Mouse (Mus musculus): ENCODE measurements around the gene Ctns.

Ctns gene

GRCm38 (mm10) chr11:73193047-73193446 is 5.8 kb downstream of the Ctns start:
- no peak for DNase-seq (ENCODE audit: low spot score in 2 of 2)

DNA sequence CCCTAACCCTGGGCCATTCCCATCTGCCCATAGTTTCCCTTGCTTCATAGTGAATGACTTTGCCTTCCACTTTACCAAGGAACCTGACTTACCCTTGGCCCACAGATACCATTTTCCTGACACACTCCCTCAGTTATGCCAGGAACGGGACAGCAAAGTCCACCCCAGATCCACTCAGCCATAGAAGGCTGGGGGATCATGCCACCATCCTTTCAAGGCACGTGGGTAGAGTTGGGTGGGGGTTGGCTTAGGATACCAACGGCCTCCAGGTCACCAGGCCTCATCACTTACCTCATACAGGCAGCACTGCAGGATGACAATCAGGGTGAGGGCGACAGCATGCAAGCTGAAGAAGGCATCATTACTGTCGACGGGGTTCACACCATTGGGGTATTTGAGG is 11.6 kb downstream of the Ctns start:
- DNase-seq (ENCODE audit: low spot score in 2 of 2) = no peak

DNA sequence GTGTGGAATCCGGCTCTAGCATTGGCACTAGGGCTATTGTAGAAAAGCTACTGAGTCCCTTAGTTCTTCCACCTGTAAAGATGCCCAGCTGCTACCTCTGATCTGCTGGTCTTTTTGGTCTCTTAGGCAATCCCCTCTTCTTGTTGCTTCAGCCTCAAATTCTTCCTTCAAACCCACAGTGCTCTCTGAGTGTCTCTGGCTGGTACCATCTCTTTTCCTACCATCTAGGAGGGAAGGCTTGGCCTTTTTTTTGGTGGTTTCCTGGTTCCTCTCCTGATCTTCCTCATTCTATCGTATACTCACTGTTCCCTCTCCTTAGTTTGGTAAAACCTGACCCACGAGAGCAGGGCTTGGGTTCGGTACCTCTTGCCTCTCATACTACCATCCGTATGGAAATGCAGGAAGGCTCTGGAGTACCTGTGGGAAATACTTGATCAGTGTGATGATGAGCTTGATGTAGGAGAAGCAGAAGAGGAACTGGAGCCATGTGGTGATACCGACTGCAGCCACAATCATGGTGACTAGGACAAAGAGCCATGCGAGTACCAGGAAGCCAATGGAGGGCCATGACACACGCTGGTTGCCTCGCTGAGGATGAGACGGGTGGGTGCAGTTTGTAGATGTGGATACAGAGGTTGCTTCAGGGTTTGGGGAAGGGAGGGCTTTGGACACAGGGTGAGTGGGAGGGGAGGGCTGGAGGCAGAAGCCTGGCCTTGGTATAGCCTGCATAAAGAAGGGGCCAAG is 12.8 kb downstream of the Ctns start:
- DNase-seq (ENCODE audit: low spot score in 2 of 2) = no peak

DNA sequence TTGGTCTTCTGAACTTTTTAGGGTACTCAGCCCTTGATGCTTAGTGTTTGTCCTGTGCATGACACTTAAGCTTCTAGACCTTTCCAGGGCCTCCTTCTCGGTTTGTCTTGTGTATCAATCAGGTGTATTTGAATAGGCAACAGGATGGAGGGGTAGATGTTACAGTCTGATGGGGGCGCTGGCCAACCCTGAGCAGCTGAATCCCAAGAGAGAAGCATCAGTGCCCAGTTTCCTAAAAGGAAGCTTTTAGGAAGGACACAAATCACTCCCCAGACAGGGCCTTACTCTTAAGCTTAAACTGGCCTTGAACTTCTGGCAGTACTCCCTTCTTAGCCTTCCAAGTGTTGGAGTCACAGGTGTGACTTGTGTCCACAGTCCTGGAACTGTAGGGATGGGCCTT is 20.9 kb downstream of the Ctns start:
- no peak for DNase-seq (ENCODE audit: low spot score in 2 of 2)

GRCm38 (mm10) chr11:73177509-73177875 is 21.4 kb downstream of the Ctns start:
- DNase-seq (ENCODE audit: low spot score in 2 of 2) = peak in 1 of 2 experiments; percentile 11

- peak; percentile 94 to 96 for DNase-seq (ENCODE audit: low spot score in 2 of 2)
These were observed 22.0 kb downstream of the Ctns start, which contains the start of the genes Emc6 and Tax1bp3 for GRCm38 (mm10) chr11:73176608-73177508. Emc6 (minus strand) TSS chr11:73177037. Tax1bp3 (plus strand) TSS chr11:73177083.

DNA sequence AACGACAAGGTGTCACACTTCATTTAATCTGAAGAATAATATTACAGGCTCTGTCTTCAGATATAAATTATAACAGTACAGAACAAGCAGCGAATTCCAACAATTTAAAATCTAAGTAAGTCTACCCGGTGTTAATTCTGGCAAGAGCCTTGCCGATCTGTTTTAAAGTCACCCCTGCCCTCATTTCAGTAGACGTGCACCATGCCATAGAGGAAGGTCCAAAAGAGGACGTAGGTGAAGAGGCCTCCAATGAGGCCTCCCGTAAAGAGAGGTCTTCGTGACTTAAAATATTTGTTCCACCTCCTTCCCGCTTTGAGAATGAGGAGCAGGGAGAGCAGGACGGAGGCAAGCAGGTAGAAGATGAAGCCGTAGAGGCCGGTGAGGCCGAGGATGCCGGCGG is 22.7 kb downstream of the Ctns start:
- no peak for DNase-seq (ENCODE audit: low spot score in 2 of 2)

- peak in 1 of 2 experiments; percentile 15 for DNase-seq (ENCODE audit: low spot score in 2 of 2)
These were observed 23.2 kb downstream of the Ctns start for GRCm38 (mm10) chr11:73175612-73176011.

DNA sequence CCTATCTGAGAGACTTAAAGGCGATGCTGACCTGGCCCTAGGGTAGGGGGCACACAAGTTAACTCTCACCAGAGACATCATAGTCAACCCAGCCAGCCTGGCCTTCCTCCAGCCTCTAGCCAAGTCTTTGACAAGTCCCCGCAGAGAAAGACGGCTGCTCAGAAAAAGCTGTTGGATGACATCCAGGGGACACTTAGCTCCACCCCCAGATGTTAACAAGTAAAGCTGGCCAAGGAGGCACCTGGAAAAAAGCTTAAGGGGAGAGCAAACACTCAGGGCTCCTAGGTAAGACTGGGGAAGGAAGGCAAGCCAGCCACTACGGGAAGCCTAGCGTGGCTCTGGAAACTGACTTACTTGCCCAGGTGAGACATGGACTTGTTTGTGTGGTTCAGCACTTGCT is 26.7 kb downstream of the Ctns start:
- DNase-seq (ENCODE audit: low spot score in 2 of 2) = no peak

DNA sequence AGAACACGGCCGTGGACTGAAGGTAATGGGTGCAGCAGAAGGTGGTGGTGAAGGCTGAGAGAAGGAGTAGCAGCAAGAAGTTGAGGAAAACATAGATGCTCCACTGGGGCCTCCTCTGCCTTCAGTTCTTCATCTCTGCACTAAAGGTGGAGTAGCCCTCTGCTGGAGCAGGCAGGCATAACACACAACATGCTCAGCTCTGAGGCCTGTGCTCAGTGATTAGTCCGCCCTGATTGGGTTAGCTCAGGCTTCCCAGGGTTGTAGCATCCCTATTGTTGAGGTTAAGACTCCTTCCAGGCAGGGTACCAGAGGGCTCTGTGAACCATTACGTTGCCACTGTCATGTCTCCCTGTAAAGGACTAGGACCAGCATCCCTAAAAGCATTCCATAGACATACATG is 29.6 kb downstream of the Ctns start:
- peak; percentile 26 to 52 for DNase-seq (ENCODE audit: low spot score in 2 of 2)

GRCm38 (mm10) chr11:73168576-73168975 is 30.3 kb downstream of the Ctns start:
- no peak for DNase-seq (ENCODE audit: low spot score in 2 of 2)

- DNase-seq (ENCODE audit: low spot score in 2 of 2) = no peak
These were observed 30.8 kb downstream of the Ctns start for GRCm38 (mm10) chr11:73168071-73168470.

DNA sequence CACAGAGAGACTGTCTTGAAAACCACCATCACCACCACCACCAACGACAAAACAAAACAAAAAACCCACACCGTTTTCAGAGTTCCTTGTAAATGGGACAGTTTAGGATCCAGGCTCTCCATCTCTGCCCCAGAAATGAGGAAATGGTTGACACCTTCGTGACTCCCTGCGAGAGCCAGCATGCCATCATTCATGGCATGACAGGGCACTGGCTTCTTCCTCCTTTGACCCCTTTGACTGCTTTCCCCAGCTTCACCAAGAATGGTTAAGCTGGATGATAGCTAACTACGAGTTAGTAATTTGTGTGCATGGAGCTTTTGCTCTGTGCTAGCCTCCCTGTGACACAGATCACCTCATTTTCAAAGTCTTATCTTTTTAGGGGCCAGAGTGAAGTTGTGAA is 36.6 kb downstream of the Ctns start:
- DNase-seq (ENCODE audit: low spot score in 2 of 2) = no peak

GRCm38 (mm10) chr11:73161616-73162015 is 37.2 kb downstream of the Ctns start:
- DNase-seq (ENCODE audit: low spot score in 2 of 2) = no peak

- DNase-seq (ENCODE audit: low spot score in 2 of 2) = no peak
These were observed 38.0 kb downstream of the Ctns start for GRCm38 (mm10) chr11:73160811-73161200.

- no peak for DNase-seq (ENCODE audit: low spot score in 2 of 2)
These were observed 38.7 kb downstream of the Ctns start, which contains the start of gene P2rx5 for GRCm38 (mm10) chr11:73159957-73160810. P2rx5 (plus strand) TSS chr11:73160421.

- no peak for DNase-seq (ENCODE audit: low spot score in 2 of 2)
These were observed 43.8 kb downstream of the Ctns start for GRCm38 (mm10) chr11:73155071-73155470.

- DNase-seq (ENCODE audit: low spot score in 2 of 2) = no peak
These were observed 50.6 kb downstream of the Ctns start for GRCm38 (mm10) chr11:73148209-73148608.

- DNase-seq (ENCODE audit: low spot score in 2 of 2) = no peak
These were observed 51.9 kb downstream of the Ctns start for GRCm38 (mm10) chr11:73146975-73147365.

DNA sequence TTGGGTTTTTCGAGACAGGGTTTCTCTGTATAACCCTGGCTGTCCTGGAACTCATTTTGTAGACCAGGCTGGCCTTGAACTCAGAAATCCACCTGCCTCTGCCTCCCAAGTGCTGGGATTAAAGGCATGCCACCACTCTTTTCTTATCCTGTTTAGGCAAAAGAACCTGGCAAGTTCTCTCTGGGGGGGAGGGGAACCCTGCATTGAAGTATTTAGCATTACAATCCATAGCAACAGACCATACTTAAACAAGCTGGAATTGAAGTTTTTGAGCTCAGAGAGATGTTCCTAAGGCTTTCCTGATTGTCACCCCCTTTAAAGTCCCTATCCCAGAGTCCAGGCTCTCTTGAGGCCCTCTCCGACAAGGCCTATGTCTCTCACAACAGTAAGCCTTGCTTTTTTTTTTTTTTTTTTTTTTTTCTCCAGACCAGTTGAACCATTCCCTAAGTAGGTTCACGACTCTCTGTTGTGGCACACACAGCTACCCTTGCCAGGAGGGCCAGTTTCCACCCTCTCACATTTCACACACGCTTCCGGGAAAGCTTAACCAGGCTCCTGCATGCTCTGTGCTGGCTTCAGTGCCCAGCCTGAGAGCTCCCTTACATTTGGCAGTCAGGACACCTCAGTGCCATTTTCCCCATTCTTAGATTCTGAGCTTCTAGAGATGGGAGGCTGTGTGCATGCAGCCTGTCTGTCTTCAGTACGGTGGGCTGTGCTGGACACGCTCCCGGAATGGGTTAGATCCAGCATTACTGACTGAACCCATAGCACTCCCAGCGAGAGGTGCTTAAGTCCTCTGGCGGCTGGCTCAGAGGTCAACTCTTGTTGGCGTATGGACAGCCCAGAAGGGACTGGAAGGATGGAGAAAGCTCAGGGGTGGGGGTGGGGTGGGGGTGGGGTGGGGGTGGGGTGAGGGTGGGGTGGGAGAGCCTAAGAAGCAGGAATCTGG is 52.5 kb downstream of the Ctns start:
- no peak for DNase-seq (ENCODE audit: low spot score in 2 of 2)

GRCm38 (mm10) chr11:73144261-73144681 is 54.6 kb downstream of the Ctns start:
- no peak for DNase-seq (ENCODE audit: low spot score in 2 of 2)
